Mouse (Mus musculus) liver, adult 2 months (tissue): Measurements from ENCODE around the gene Pak6. TPM values are rescaled to one million over a fixed set of nuclear protein-coding genes. Genes with fewer than 3 reads are reported as not detected.
"Not testable (repeated sequence)": the region's sequence is repeated elsewhere in the genome, so short reads cannot be mapped to it uniquely, and the experiment has no call there.

Experiments
- DNase-seq: peaks from one replicate; pipeline ENCODE4 v3.0.0-alpha.2; 2011; ENCODE audit warnings: low read depth, low spot score; ENCODE audit errors: extremely low read depth
- H3K27ac ChIP-seq: fragments of 200-500 bp; replicated peaks from 2 replicates; pipeline ENCODE4 v1.5.1; 2012; ENCODE audit warnings: low read depth, mild to moderate bottlenecking, control low read depth, inconsistent platforms, low read length; ENCODE audit not compliant: insufficient read depth
- H3K27me3 ChIP-seq: fragments of 200-500 bp; 2 replicates; pipeline ENCODE4 v1.6.1; 2012; ENCODE audit warnings: mild to moderate bottlenecking, moderate library complexity, low read length, inconsistent platforms; ENCODE audit not compliant: control insufficient read depth, insufficient read depth
- H3K36me3 ChIP-seq: fragments of 200-500 bp; 2 replicates; pipeline ENCODE4 v1.6.1; 2012; ENCODE audit warnings: low read length, inconsistent platforms; ENCODE audit not compliant: control insufficient read depth, insufficient read depth
- H3K4me1 ChIP-seq: fragments of 200-500 bp; 2 replicates; pipeline ENCODE4 v1.6.1; 2011; ENCODE audit warnings: low read length; ENCODE audit not compliant: control insufficient read depth, insufficient read depth
- H3K4me3 ChIP-seq: fragments of 200-500 bp; 2 replicates; pipeline ENCODE4 v1.5.1; 2011; ENCODE audit warnings: low read depth, mild to moderate bottlenecking, control low read depth, low read length, moderate library complexity; ENCODE audit not compliant: insufficient read depth
- H3K79me2 ChIP-seq: fragments of 200-500 bp; 2 replicates; pipeline ENCODE4 v1.6.1; 2012; ENCODE audit warnings: inconsistent platforms, mild to moderate bottlenecking, low read length, moderate library complexity; ENCODE audit not compliant: control insufficient read depth, insufficient read depth
- H3K9ac ChIP-seq: fragments of 200-500 bp; 2 replicates; pipeline ENCODE4 v1.6.1; 2012; ENCODE audit warnings: low read depth, mild to moderate bottlenecking, control low read depth, inconsistent platforms, low read length
- CTCF ChIP-seq: fragments of 200-500 bp; IDR thresholded peaks from 2 replicates; pipeline ENCODE4 v1.5.1; 2011; ENCODE audit warnings: low read depth, low read length, control low read depth
- POLR2A ChIP-seq: fragments of 200-500 bp; IDR thresholded peaks from 2 replicates; pipeline ENCODE4 v1.6.1; 2011; ENCODE audit warnings: low read length, control low read depth; ENCODE audit not compliant: insufficient read depth; ENCODE audit errors: extremely low read depth
- WGBS: fragments of 180-500 bp; shearing (Covaris S2); methylation state at CpG from one replicate; pipeline ENCODE4 v1.1.7; 2018; 5-methylcytosine and 5-hydroxymethylcytosine counted together
- polyA plus RNA-seq: library from polyadenylated mRNA; depleted of rRNA; stranded (reverse); fragments of >200 nt; gene quantifications from 2 replicates; pipeline ENCODE4 v1.2.3, GENCODE M21; 2012
- total RNA-seq: library from RNA; depleted of rRNA; stranded (reverse); fragments of >200 nt; gene quantifications from 2 replicates; pipeline ENCODE4 v1.2.3, GENCODE M21; 2014

Gene Pak6
- total and polyA plus RNA-seq, 2 experiments, result 0.23 TPM; not detected in 1

DNA sequence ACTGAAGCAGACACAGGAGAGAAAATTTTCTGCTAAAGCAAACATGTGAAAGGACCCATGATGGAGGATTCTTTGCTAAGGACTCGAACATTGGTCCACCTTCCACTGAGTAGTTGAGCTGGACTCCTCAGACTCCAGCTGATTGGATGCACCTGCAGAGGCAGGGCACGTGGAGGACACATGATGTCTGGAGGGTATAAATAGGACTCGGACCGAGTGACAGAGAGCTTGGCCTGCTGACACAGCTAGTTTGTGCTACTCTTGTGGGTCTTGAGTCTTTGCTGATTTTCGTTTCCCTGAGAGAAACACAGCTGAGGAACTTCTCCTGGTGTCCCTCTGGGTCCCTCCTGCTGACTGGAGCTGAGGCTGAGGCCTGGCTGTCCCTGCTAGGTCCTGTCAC, 16.4 kb upstream of the Pak6 start:
- no peak for DNase-seq
- no peak for TF ChIP-seq CTCF
- no peak for TF ChIP-seq POLR2A
- H3K4me3 ChIP-seq, result no peak overlapping the region
- WGBS, result 86% methylated on average over 5 of the region's 5 CpGs
- no peaks in the 10 kb centered on the region for H3K4me1 ChIP-seq
- H3K79me2 ChIP-seq, result no peaks in the 10 kb centered on the region
- H3K27me3 ChIP-seq, result no peaks in the 10 kb centered on the region
- H3K9ac ChIP-seq, result no peak overlapping the region
- H3K27ac ChIP-seq, result no peak overlapping the region
- H3K36me3 ChIP-seq, result no peaks in the 10 kb centered on the region

DNA sequence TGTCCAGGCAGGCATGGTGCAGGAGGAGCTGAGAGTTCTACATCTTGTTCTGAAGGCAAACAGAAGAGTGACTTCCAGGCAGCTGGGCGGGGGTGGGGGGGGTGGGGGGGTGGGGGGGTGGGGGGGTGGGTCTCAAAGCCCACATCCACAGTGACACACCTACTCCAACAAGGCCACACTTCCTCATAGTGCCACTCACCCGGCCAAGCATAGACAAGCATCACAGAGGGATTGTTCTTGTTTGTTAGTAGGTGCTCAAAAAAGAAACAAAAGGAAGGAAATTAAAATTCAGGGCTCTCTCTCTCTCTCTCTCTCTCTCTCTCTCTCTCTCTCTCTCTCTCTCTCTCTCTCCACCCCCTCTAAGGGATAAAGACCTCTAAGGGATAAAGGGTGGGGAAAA, 12.4 kb upstream of the Pak6 start:
- H3K9ac ChIP-seq, H3K27me3 ChIP-seq, H3K4me1 ChIP-seq, H3K27ac ChIP-seq, H3K4me3 ChIP-seq, H3K36me3 ChIP-seq, H3K79me2 ChIP-seq, DNase-seq: not testable (repeated sequence)
- WGBS, result 58% methylated on average over 2 of the region's 2 CpGs

DNA sequence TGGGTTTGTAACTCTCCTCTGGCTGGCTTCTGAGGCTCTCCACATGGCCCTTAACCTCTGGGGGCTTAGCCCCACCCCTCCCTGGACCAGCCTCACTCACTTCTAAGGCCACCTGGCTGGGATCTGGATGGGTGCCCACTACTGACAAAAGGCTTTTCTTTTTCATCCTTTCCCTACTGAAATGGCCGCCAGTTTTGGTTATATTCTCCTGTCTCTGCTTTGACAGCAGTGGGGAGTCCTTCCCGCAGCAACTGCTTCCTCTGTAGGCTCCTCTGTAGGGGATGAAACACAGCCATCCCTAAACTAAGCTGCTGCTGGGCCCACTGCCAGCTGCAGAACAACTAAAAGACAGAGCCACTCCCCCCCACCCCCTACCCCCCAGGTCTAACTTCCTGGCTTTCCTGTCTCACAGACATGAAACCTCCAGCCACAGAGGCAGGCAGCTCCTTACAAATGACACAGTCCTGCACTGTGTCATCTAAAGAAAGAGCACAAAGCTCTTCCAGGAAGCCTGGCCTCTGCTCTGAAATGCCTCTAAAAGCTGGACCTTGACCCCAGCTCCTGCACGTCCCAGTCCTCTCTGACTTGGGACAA, 6.3 kb upstream of the Pak6 start:
- Histone ChIP-seq H3K4me3 (no peak overlapping the region), H3K36me3 (no peaks in the 10 kb centered on the region), H3K9ac (no peak overlapping the region), H3K4me1 (no peaks in the 10 kb centered on the region), H3K27me3 (no peaks in the 10 kb centered on the region), H3K27ac (no peak overlapping the region), H3K79me2 (no peaks in the 10 kb centered on the region)
- no peak for DNase-seq
- WGBS, result 45% methylated on average over 3 of the region's 3 CpGs
- TF ChIP-seq CTCF, result no peak
- TF ChIP-seq POLR2A, result no peak

DNA sequence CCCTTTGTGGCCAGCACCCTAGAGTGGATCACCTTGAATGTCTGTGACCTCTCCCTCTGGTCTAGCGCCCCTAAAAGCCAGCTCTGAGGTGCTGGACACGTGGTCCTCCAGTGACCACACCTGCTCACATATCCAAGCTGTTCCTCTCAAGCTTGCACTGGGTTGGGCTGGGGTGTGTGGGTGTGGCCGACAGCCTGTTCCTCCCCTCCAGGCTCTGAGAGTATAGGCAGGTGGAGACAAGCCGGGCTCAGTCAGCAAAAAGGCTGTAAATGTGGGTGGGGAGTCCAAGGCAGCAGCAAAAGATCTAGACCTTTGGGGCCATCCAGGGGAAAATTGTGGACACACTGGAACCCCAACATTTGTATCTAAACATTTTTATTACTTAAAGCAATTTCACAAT, 4.6 kb upstream of the Pak6 start:
- Histone ChIP-seq H3K4me3 (no peak overlapping the region), H3K4me1 (no peaks in the 10 kb centered on the region), H3K36me3 (no peaks in the 10 kb centered on the region), H3K27me3 (peaks cover 2% of the 10 kb centered on the region; the same call in 1 of the 2 replicates), H3K27ac (no peak overlapping the region), H3K9ac (no peak overlapping the region), H3K79me2 (no peaks in the 10 kb centered on the region)
- TF ChIP-seq POLR2A (no peak), CTCF (no peak)
- DNase-seq, result no peak
- 70% methylated on average over 4 of the region's 4 CpGs for WGBS

DNA sequence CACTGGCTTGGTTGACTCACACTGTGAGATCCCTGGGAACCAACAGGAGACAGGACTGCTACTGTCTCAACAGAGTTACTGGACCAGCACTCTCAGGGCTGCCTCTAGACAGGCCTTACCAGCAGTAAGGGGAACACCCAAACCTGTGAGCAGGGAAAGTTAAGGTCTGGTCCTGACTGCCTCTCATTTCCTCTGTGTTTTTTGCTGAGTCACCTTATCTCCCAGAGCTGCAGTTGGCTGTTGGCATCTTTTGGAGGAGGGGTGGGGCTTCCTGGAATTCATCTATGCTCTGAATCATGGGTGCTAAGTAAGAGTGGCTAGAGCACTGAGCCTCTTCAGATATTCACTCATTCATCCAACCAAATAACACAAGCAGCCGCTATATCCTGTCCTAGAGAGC, 4.0 kb upstream of the Pak6 start:
- no peaks in the 10 kb centered on the region for H3K4me1 ChIP-seq
- WGBS, result 73% methylated on average over 1 of the region's 1 CpGs
- H3K27me3 ChIP-seq, result peaks cover 7% of the 10 kb centered on the region; the same call in 1 of the 2 replicates
- DNase-seq, result peak; percentile 18
- TF ChIP-seq POLR2A (no peak), CTCF (no peak)
- no peak overlapping the region for H3K27ac ChIP-seq
- no peaks in the 10 kb centered on the region for H3K79me2 ChIP-seq
- H3K9ac ChIP-seq, result no peak overlapping the region
- no peaks in the 10 kb centered on the region for H3K36me3 ChIP-seq
- no peak overlapping the region for H3K4me3 ChIP-seq

DNA sequence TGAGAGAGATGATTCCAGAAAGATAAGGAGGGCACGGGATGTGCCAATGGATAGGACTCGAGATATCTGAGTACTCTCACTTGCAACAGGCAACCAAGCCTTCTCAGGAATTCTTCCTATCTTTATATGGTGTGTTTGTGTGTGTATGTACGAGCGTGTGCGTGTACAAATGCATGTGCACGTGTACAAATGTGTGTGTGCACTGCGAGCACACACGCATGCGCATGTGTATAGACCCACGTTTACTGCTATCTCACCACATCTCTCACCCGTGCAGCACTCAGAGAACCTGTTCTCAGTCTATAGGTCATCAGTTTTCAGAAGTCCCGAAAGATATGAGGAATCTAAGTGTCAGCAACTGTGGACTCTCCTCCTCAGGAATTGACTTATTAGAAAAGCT, 3.6 kb upstream of the Pak6 start:
- Histone ChIP-seq H3K4me1 (no peaks in the 10 kb centered on the region), H3K4me3 (no peak overlapping the region), H3K27ac (no peak overlapping the region), H3K36me3 (no peaks in the 10 kb centered on the region), H3K79me2 (no peaks in the 10 kb centered on the region), H3K9ac (no peak overlapping the region), H3K27me3 (peaks cover 8% of the 10 kb centered on the region; the same call in 1 of the 2 replicates)
- 79% methylated on average over 12 of the region's 12 CpGs for WGBS
- TF ChIP-seq POLR2A (no peak), CTCF (no peak)
- no peak for DNase-seq
